Mouse (Mus musculus) myocyte (in vitro differentiated cells): ENCODE measurements around the gene Bag1.

Experiments used
- CEBPB ChIP-seq: IDR thresholded peaks from 2 replicates; pipeline ENCODE4 v1.6.1; 2011; ENCODE audit warnings: mild to moderate bottlenecking, moderate library complexity; ENCODE audit not compliant: poor library complexity, insufficient read depth, severe bottlenecking
- E2F4 ChIP-seq: IDR thresholded peaks from one replicate; pipeline ENCODE4 v1.6.1; 2011; ENCODE audit warnings: mild to moderate bottlenecking, control low read depth, moderate library complexity; ENCODE audit not compliant: insufficient read depth
- MAX ChIP-seq: IDR thresholded peaks from one replicate; pipeline ENCODE4 v1.6.1; 2011; ENCODE audit warnings: low read depth, mild to moderate bottlenecking, control low read depth
- MYOD1 ChIP-seq, 3 experiments: IDR thresholded peaks; one replicate each; pipeline ENCODE4 v1.6.1; 2011; ENCODE audit warnings: control low read depth in 2 of 3, low read depth in 2 of 3, mild to moderate bottlenecking in 2 of 3, moderate library complexity in 1 of 3; ENCODE audit not compliant: insufficient read length in 2 of 3, control insufficient read depth in 1 of 3
- MYOG ChIP-seq, 3 experiments: IDR thresholded peaks; one replicate each; pipeline ENCODE4 v1.6.1; 2011; ENCODE audit warnings: control low read depth in 2 of 3, low read depth in 2 of 3, mild to moderate bottlenecking in 2 of 3; ENCODE audit not compliant: insufficient read length in 2 of 3, control insufficient read depth in 1 of 3, insufficient read depth in 1 of 3
- POLR2A ChIP-seq: IDR thresholded peaks from one replicate; pipeline ENCODE4 v1.6.1; 2011; ENCODE audit warnings: low read depth, mild to moderate bottlenecking, control low read depth, moderate library complexity; ENCODE audit not compliant: insufficient read length
- POLR2AphosphoS2 ChIP-seq: IDR thresholded peaks from one replicate; pipeline ENCODE4 v1.6.1; 2011; ENCODE audit warnings: low read depth, control low read depth; ENCODE audit not compliant: insufficient read length
- REST ChIP-seq: IDR thresholded peaks from one replicate; pipeline ENCODE4 v1.6.1; 2011; ENCODE audit warnings: mild to moderate bottlenecking, control low read depth, moderate library complexity; ENCODE audit not compliant: insufficient read depth, insufficient read length
- TCF12 ChIP-seq: IDR thresholded peaks from one replicate; pipeline ENCODE4 v1.6.1; 2011; ENCODE audit warnings: mild to moderate bottlenecking, control low read depth; ENCODE audit not compliant: poor library complexity, insufficient read depth, severe bottlenecking
- TCF3 ChIP-seq: IDR thresholded peaks from one replicate; pipeline ENCODE4 v1.6.1; 2011; ENCODE audit warnings: low read depth, control low read depth; ENCODE audit not compliant: insufficient read length
- USF1 ChIP-seq: IDR thresholded peaks from one replicate; pipeline ENCODE4 v1.6.1; 2011; ENCODE audit warnings: low read depth, mild to moderate bottlenecking, control low read depth, moderate library complexity

GRCm38 (mm10) chr4:40900071-40900470 is 48.0 kb downstream of the Bag1 start:
- TF ChIP-seq MYOD1 (IDR thresholded peaks at IDR 0.05; ENCODE audit: control insufficient read depth in 1 of 3, insufficient read length in 2 of 3, low read depth in 2 of 3) (no peak), POLR2A (no peak), POLR2AphosphoS2 (no peak), USF1 (no peak), E2F4 (no peak), MAX (no peak), TCF12 (no peak), MYOG (IDR thresholded peaks at IDR 0.05; ENCODE audit: control insufficient read depth in 1 of 3, insufficient read depth in 1 of 3, insufficient read length in 2 of 3, low read depth in 2 of 3) (no peak), REST (no peak), CEBPB (no peak), TCF3 (no peak)
